Comparison of ENCODE assay signal across 21 mouse cellular contexts in genomic region chr16:30083536-30083935, GRCm38 (mm10). TPM values are rescaled to one million over a fixed set of nuclear protein-coding genes. Genes with fewer than 3 reads are reported as not detected.
A peak's percentile ranks its signal among the peaks of the same experiment; 100 is the strongest.
DNase-seq lines count a peak whose midpoint lies in the region; ATAC-seq and TF ChIP-seq lines count a peak whose summit lies in the region.
"Had no signal": no experiment of that assay in that cellular context is flagged by ENCODE, and none has a peak within 500 bp of the region (broad histone marks: within the 10 kb centered on the region; RNA-seq: fewer than 3 reads in every experiment).

No protein-coding gene starts in this region.

- peak; percentile 22; the same call in 1 of the 2 replicates for ATAC-seq in kidney, postnatal 0 days (replicated peaks; ENCODE audit: low FRiP score, low read depth)
- no peak for ATAC-seq in limb, embryonic 13.5 days (ENCODE audit: low FRiP score, low read depth)
- ATAC-seq: forebrain, embryonic 14.5 days had no signal

- no peaks in the 10 kb centered on the region for H3K36me3 ChIP-seq in kidney, postnatal 0 days (ENCODE audit: insufficient read depth, low read length)
- H3K36me3 ChIP-seq in embryonic facial prominence, embryonic 10.5 days (replicated peaks) = no peaks in the 10 kb centered on the region
- no peaks in the 10 kb centered on the region for H3K36me3 ChIP-seq in limb, embryonic 13.5 days
- H3K36me3 ChIP-seq: embryonic facial prominence, embryonic 15.5 days; forebrain, embryonic 10.5 days; G1E; heart, embryonic 13.5 days; hindbrain, embryonic 15.5 days had no signal

- TF ChIP-seq CTCF in kidney, postnatal 0 days (IDR thresholded peaks at IDR 0.05; ENCODE audit: low read depth) = no peak

- H3K4me2 ChIP-seq in kidney, postnatal 0 days (ENCODE audit: low read length) = no peak overlapping the region
- no peak overlapping the region for H3K4me2 ChIP-seq in limb, embryonic 13.5 days (replicated peaks)
- H3K4me2 ChIP-seq: embryonic facial prominence, embryonic 15.5 days; heart, embryonic 13.5 days; hindbrain, embryonic 15.5 days had no signal

- peak; percentile 72 for DNase-seq in kidney, postnatal 0 days (ENCODE audit: low spot score)
- no peak for DNase-seq in kidney, postnatal 36 days
- DNase-seq in R1 (ENCODE audit: low read depth, low spot score) = peak; percentile 86
- no peak for DNase-seq in embryonic facial prominence, embryonic 10.5 days (ENCODE audit: low spot score)
- no peak for DNase-seq in heart, adult 11 months
- DNase-seq in lung, postnatal 14 days = no peak
- DNase-seq: adrenal gland, adult 2 months; adrenal gland, postnatal 36 days; cerebellum, adult 2 months; cerebellum, postnatal 10 days; gastrocnemius, adult 2 months; gastrocnemius, postnatal 25 days; heart, postnatal 36 days had no signal

- no peak overlapping the region for H3K4me3 ChIP-seq in kidney, postnatal 0 days (replicated peaks; ENCODE audit: low read depth, low read length)
- H3K4me3 ChIP-seq in embryonic facial prominence, embryonic 10.5 days = no peak overlapping the region
- no peak overlapping the region for H3K4me3 ChIP-seq in limb, embryonic 13.5 days
- H3K4me3 ChIP-seq: embryonic facial prominence, embryonic 15.5 days; erythroblast, embryonic 14.5 days; forebrain, embryonic 10.5 days; gastrocnemius, adult 2 months; heart, embryonic 13.5 days; hindbrain, embryonic 15.5 days had no signal

- 9% methylated on average over 3 of the region's 3 CpGs for WGBS in kidney, postnatal 0 days
- 57% methylated on average over 3 of the region's 3 CpGs for WGBS in embryonic facial prominence, embryonic 10.5 days
- 36% methylated on average over 3 of the region's 3 CpGs for WGBS in limb, embryonic 13.5 days

- H3K27me3 ChIP-seq in kidney, postnatal 0 days (ENCODE audit: insufficient read depth, low read length) = no peaks in the 10 kb centered on the region
- H3K27me3 ChIP-seq in embryonic facial prominence, embryonic 10.5 days (replicated peaks; ENCODE audit: low read depth, poor library complexity, severe bottlenecking) = peaks cover 33% of the 10 kb centered on the region
- H3K27me3 ChIP-seq in limb, embryonic 13.5 days = no peaks in the 10 kb centered on the region
- H3K27me3 ChIP-seq: embryonic facial prominence, embryonic 15.5 days had no signal

- peak overlapping the region; percentile 61 for H3K27ac ChIP-seq in kidney, postnatal 0 days
- peak overlapping the region; percentile 48 for H3K27ac ChIP-seq in embryonic facial prominence, embryonic 10.5 days (replicated peaks)
- 0 out of 2 replicates have a peak overlapping the region, but pooled peaks have one; percentile 22 for H3K27ac ChIP-seq in limb, embryonic 13.5 days
- H3K27ac ChIP-seq: embryonic facial prominence, embryonic 15.5 days; forebrain, embryonic 10.5 days; gastrocnemius, adult 2 months; heart, embryonic 13.5 days; hindbrain, embryonic 15.5 days had no signal

- no peaks in the 10 kb centered on the region for H3K9me3 ChIP-seq in kidney, postnatal 0 days (replicated peaks; ENCODE audit: low read length)
- no peaks in the 10 kb centered on the region; the same call in 1 of the 2 replicates for H3K9me3 ChIP-seq in embryonic facial prominence, embryonic 10.5 days
- no peaks in the 10 kb centered on the region for H3K9me3 ChIP-seq in limb, embryonic 13.5 days
- H3K9me3 ChIP-seq: embryonic facial prominence, embryonic 15.5 days; forebrain, embryonic 10.5 days; G1E; heart, embryonic 13.5 days; hindbrain, embryonic 15.5 days had no signal

- H3K4me1 ChIP-seq in kidney, postnatal 0 days (replicated peaks; ENCODE audit: insufficient read depth, low read length) = peaks cover 32% of the 10 kb centered on the region
- H3K4me1 ChIP-seq in embryonic facial prominence, embryonic 10.5 days = peaks cover 33% of the 10 kb centered on the region
- peaks cover 24% of the 10 kb centered on the region for H3K4me1 ChIP-seq in limb, embryonic 13.5 days
- H3K4me1 ChIP-seq: hindbrain, embryonic 15.5 days had no signal

- no peak overlapping the region for H3K9ac ChIP-seq in kidney, postnatal 0 days (ENCODE audit: low read depth, low read length)
- H3K9ac ChIP-seq in limb, embryonic 13.5 days = no peak overlapping the region
- H3K9ac ChIP-seq: embryonic facial prominence, embryonic 15.5 days; heart, embryonic 13.5 days; hindbrain, embryonic 15.5 days had no signal

RNA-seq across cellular contexts. Expression of gene Hes1, which starts 19.4 kb away (rescaled TPM):
- polyA plus RNA-seq in kidney, postnatal 0 days (2015; fragmentation: Nextera tagmentation; extraction: Ambion mirVana) = 87.1 and 102 TPM in 2 replicates
- 43.3 and 47.2 TPM in 2 replicates for polyA plus RNA-seq in embryonic facial prominence, embryonic 10.5 days (2016; fragmentation: Nextera tagmentation; extraction: Ambion mirVana)
- 49.6 and 50.2 TPM in 2 replicates for polyA plus RNA-seq in limb, embryonic 13.5 days (2015; fragmentation: Nextera tagmentation; extraction: Ambion mirVana)

Comparison
In these comparisons a context has a peak if more than half of its experiments do, and no peak if none do; other contexts are left out.
1. DNase-seq: peak in kidney, postnatal 0 days (single experiment) and R1 (single experiment); none in kidney, postnatal 36 days (0 of 2), embryonic facial prominence, embryonic 10.5 days (single experiment), heart, adult 11 months (single experiment) and lung, postnatal 14 days (single experiment).
2. Peak in every context shown above with its lines, with median percentiles within 50 percentile points of each other: H3K27ac ChIP-seq.